Mouse (Mus musculus) thymus, postnatal 36 days (tissue): ENCODE measurements around the gene Map2k6.
"Not testable (repeated sequence)": the region's sequence is repeated elsewhere in the genome, so short reads cannot be mapped to it uniquely, and the experiment has no call there.

Experiments
- DNase-seq, 2 experiments: peaks; one replicate each; pipeline ENCODE4 v3.0.0; 2022; ENCODE audit warnings: mixed read lengths in 2 of 2

Gene Map2k6

DNA sequence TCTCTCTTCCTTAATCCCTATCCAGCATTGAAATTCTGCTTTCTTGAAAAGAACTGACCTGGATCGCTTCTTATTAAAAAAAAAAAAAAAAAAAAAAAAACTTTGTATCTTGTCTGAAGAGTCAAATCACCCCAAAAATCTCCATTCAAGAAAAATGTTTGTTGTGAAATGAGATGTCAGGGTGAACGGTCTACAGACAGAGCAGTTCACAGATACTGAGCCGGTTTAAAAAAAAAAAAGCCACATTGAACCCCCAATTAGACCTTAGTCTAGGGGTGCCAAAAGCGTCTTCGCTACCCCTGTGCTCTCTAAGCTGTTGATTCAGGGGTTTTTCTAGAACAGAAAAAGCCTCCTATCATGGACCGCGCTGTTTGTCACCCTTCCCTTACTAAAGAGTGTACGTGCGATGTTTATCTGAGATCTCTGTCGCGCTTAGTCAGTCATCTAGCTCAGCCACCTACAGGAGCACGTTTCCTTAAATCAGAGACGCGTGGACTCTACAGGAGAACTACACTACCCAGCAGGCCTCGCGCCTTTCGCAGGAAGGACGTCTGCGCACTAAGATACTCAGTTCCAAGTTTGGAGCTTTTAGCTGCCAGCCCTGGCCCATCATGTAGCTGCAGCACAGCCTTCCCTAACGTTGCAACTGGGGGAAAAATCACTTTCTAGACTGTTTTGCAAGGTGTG is at the start of gene Map2k6:
Gene Map2k6 (plus strand): TSS at position 570 of the 687 bp plus-strand sequence.
- peak; percentile 80 to 86 for DNase-seq

DNA sequence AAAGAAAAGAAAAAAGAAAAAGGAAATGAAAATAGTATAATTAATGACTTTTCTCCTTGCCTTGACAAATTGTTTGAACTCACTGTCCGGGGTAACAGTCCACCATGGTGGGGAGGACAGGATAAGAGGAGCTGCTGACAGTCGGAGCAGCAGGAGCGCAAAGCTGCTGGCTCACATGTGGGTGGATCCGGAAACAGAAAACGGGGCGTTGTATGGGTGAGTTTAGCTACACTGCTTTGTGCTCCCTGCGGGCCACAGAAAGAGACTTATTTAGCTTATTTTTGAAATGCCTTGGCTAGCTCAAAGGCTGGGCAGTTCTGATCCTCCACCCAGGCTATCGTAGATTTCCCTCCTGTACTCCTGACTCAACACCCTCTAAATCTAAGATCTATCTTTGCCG is 44.7 kb upstream of the Map2k6 start:
- no peak for DNase-seq

DNA sequence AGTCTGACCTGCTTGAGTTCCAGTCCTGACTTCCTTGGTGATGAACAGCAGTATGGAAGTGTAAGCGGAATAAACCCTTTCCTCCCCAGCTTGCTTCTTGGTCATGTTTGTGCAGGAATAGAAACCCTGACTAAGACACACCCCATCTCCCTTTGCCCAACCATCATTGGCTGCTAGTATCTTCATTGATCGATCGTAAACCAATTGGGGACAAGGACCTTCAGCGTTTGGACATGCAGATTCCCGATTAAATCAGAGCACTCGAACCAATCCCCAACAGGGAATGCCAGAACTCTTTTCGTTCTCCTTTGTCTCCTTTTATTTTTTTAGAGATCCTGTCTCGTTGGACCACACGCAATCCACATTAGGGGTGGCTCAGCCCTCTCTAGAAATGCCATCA is 43.8 kb upstream of the Map2k6 start:
- DNase-seq: not testable (repeated sequence)

DNA sequence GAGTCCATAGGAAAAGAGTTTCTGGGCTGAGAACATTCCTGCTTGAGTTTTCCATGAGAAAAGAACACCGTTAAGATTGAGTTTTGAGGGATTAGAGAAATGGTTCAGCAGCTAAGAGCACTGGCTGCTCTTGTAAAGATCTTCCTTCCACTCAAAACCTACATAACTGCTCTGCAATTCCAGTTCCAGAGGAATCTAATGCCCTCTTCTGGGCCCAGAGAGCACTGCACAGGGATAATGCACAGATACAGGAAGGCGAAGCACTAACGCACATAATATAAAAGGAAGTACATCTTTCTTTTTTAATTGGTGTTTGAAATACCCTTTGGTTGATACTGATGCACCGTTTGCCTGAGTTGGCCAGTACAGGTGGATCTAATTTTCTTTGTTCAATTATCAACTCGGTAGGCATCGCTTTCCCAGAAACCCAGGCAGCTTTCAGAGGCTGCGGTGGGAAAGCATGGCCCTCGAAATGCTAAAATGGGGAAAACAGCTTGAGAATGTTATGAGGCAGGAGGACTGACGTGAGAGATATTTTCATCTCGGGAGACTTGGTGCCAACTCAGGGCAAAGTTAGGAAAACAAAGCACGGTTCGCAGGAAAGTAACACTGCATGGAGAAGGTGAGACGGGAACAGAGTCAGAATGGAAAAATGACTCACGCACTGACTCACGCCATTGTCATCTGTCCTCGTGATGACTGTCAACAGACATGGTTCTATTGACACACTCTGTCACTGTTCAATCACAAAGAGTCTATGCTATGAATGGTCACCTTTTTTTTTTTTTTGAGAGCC is 41.0 kb upstream of the Map2k6 start:
- peak in 1 of 2 experiments; percentile 10 for DNase-seq

DNA sequence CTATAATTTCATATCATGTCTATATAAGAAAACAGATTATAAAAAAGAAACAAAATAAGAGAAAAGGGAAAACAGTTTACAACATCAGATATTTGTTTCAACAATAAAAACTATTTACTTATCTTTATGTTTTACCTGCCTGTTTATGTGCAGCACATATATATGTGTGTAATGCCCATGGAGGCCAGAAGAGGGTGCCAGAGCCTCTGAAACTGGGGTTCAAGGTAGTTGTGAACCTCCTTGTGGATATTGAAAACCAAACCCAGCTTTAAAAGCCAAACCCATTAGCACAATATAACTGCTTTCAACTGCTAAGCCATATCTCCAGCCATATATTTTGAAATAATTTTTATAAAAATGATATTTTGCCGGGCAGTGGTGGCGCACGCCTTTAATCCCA is 33.9 kb upstream of the Map2k6 start:
- peak; percentile 46 to 60 for DNase-seq

DNA sequence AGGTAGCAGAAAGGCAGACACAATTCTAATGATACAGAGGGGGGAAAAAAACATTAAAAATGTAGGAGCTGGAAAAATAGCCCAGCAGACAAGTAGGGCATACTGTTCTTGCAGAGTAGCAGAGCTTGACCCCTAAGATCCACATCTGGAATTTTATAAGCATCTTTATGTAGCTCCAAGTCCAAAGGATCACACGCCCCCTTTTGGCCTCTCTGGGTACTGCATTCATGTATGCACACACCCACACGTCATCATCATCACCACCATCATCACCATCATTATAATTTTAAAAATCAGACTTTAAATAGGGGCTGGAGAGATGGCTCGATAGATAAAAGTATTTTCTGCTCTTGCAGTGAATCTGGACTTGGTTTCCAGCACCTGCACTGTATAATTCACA is 32.0 kb upstream of the Map2k6 start:
- DNase-seq: no peak

DNA sequence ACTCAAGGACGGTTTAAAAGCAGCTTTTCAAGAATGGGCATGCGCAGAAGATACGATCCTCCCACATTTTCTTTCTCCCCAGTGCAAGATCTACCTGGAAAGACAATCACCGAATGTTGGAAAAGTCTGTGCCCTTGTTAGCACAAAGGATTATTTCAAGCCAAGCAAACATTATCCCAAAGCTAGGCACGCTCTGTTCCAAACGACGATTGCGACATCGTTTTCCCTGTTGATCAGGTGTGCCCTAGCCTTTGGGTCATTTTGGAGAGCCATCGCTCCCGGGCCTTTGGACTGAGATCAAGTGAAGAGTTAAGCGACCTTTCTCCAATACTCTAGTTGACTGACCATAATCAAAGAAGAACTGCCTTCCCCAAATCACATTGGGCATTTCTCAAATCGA is 31.3 kb upstream of the Map2k6 start:
- no peak for DNase-seq

DNA sequence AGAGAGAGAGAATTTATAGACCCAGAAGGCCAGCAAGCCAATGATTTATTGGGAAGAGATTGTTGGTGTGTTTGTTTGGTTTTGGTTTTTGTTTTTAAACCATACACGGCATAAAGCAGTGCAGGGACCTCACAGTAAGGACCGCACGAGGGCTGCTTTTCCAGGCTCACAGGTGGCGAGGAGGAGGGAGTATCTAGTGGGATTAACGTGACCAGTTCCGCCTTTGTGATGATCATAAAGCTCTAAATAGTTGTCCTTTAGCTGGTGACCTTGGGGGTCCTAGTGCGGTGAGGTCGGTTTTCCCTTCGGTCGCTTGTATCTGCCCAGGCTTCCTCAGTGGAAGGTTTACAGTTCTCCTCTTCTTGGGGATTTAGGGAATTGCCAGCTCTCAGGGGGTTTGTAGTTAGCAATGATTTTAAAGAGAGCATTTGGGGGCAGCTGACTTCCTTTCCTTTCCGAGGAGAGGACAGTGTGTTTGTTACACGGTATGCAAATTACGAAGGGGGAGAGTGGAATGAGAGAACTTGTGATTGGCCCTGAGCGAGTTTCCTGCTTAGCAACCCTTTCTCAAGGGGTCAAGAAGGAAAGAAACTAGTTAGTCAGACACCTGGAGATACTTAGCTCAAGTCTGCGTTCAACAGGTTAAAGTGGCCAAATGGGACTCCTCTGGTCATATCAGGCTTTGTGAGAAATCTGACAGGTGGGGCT is 29.5 kb upstream of the Map2k6 start:
- DNase-seq: no peak

DNA sequence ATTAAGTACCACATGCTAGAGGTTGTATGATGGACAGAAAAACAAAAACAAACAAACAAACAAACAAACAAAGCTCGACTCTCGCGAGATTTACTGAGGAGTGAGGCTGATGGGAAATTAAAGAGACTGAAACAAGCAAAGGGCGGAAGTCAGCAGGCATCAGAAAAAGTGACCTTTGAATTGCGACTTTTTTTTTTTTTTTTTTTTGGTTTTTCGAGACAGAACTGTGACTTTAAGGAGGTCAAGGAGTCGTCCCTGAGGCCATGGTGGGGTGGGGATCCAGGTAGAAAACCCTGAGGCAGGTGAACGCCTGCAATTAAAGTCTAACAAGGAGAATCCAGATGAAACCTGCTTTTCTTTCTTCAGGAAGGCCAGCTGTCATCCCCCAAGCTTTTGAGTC is 27.1 kb upstream of the Map2k6 start:
- no peak for DNase-seq

DNA sequence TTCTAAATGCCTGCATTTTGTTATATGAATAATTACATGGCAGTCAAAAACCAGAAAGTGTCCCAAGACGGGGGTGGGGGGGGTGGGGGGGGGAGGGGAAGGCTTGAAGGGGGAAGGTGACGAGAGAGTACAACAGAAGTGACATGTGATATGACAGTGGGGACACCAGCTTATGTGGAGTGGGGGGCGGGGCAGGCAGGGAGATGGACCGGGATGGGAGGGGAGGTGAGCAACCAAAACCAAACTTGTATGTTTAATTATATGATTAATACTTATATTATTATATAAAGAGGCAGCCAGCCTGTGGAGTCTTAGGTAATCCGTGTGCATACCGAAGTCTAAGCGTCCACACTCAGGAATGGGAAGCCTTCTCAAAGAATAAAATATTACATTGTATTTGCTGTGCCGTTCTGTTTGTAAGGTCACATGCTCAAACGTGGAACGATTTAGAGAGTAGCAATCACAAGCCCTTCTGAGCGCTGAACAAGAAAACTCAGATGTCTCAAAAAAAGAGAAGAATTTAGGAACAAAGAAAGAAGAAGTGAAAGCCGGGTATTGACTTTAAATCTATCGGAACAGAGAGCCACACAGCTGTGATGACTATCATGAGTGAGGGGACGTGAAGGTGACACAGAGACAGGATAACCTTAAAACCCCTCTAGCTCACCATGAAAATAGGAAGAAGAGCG is 26.5 kb upstream of the Map2k6 start:
- DNase-seq: no peak

DNA sequence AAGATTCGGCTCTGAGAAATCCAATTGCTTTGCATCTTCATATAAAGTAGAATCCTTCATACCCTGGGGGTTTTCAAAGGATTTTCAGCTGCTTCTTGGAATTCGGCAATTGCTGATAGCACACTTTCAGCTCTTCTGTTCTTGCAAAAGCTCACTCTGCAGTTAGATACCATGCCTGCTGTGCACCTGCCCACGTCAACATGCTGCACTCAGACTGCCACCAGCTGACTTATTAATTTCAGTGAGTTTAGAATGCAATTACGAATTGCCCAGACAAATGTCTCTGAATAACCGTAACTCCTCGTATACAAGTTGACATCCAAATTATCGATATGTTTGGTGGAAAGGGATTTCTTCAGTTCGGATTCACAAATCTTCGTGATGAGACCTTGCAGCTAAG is 24.9 kb upstream of the Map2k6 start:
- no peak for DNase-seq

DNA sequence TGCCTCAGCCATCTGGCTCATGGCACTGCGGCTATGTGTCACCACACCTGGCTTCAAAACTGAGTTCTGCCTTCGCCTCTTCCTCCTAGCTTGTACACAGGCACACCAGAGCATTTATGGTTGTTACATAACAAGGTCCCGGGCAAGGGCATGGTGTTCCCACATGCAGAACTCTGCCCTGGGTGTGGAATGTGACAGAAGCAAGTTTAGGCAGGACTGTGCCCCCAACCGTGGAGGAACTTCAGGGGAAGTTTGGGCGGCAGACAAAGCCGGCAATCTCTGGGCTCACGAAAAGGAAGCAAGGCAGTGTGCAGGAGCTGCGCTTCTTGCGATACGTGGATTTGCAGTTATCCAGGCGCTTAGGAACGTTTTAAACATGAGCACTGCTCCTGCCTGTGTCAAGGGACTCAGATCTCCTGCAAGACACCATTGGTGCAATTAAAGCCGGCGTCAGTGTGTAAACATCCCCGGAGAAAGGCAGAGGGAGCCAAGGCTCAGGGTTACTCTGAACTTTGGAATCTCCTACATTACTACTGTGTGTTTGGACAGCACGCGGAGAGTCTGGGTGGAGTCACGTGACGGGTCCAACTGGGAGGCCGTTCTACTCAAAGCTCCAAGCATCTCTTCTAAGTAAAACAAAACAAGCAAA is 19.1 kb upstream of the Map2k6 start:
- peak; percentile 11 to 13 for DNase-seq

DNA sequence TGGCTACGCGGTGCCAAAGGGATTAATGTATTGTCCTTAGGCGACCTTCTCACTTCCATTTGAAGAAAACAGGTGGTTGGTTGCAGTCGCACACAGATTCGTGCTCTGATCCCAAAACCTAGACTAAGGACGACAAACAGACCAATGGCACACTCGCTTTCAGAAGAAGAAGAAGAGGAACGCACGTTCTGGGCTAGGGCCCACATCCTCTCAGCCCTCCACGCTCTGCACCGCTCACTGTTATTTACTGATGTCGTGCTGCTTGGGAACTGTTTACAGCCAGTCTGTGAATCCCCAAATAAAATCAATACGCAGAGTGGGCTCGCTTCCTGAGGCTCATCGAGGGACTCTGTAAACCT is 18.6 kb upstream of the Map2k6 start:
- no peak for DNase-seq

DNA sequence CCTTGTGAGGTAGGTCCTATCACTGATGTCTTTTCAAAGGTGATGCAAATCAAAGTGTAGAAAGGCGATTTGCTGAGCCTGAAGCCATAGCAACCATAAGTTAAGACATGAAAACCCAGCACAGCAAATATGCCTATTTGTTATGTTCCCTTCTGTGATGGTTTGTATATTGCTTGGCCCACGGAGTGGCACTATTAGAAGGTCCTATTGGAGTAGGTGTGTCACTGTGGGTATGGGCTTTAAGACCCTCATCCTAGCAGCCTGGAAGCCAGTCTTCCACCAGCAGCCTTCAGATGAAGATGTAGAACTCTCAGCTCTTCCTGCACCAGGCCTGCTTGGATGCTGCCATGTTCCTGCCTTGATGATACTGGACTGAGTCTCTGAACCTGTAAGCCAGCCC is 13.4 kb upstream of the Map2k6 start:
- no peak for DNase-seq

DNA sequence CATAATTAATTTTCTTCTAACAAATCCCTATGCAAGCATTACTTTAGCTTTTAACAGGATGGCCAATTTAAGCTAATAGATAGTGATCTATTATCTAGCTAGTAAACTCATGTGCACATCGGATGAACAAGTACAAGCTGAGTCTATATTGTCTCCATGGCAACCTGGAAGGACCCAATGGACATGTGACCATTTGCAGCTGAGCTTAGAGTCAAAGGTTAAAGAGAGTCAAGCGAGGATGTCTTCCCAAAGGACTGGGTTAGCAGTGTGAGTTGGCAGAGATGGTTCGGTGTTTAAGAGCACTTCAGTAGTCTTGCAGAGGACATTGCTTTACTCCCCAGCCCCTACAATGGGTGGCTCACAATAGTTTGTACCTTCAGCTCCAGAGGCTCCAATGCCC is 6.2 kb upstream of the Map2k6 start:
- DNase-seq: no peak

DNA sequence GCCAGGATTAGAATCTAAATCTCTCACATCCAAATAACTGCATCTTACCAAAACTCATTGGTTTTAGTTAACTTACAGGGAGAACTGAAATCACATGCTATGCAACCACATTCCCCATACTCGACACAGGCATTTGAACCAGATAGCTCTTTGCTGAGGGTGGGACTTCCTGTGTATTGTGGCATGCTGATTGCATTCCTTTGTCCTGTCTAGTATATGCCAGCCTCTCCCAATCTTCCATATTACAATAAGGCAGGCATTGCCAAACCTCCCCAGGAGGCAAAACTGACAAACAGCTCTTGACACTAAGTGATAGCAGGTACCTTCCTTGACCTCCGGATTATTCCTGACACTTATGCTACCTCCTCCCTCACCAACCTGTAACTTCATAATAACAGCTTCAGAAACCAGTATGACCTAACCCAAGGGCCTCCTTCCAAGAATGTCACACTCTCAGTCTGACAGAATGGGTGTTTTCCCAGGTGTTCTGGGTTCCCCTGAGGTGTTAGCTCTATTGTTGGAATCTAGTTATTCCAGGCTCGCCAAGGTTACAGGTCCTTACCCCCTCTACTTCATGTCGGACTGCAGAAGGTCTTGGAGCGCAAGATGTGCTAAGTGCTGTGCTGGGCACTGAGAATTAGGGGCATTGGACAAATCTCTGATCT is 4.0 kb upstream of the Map2k6 start:
- no peak for DNase-seq

DNA sequence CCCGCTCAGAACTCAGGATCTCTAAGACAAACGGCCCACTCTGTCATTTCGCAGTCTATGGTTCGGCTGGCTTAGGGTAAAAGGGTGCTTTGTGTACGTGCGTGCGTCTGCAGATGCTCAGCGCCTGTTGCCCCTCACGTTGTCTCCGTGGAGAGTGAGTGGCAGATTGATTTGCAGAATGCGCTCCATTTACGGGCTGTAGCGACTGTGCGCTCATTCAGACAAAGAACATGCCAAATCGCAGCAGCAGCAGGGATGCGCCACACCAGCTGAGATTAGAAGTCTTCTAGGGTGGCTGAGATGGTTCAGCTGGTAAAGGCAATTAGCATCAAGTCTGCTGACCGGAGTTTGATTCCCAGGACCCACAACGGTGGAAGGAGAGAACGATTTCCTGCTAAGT is 2.8 kb upstream of the Map2k6 start:
- no peak for DNase-seq

DNA sequence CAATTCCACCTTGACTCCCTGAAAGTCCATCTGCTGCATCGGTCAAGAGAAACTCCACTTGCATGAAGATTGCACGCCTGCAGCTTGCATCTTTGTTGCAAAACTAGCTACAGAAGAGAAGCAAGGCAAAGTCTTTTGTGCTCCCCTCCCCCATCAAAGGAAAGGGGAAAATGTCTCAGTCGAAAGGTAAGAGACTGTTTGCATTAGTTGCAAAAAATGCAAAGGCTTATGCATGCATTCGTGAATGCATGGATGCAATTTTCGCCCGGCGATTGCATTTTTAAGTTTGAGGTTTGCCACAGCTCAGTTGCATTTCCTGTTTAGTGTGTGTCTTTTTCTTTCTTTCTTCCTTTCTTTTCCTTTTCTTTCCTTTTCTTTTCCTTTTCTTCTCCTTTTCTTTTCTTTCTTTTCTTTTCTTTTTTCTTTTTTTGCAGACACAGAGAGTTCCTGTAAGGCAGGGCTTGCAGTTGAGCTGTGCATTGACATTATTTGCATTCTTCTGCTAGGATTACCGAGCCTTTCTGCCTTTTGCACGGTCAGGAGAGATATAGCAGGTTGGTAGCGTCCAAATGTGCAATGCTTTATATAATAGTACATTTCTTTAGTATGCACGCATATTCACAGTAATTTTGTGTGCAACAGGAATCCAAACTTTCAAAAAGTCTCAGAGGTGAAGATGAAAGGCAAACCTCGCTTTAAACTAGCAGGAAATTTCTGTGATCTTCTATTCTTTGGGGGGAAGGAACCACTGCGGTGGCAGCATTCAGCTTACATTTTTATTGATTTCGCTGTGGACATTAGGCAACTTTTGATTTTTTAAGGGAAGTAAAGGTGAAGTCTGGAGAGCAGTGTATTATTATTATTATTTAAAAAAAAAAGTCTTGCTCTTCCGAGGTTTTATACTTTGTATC is 573 bp downstream of the Map2k6 start:
- no peak for DNase-seq

DNA sequence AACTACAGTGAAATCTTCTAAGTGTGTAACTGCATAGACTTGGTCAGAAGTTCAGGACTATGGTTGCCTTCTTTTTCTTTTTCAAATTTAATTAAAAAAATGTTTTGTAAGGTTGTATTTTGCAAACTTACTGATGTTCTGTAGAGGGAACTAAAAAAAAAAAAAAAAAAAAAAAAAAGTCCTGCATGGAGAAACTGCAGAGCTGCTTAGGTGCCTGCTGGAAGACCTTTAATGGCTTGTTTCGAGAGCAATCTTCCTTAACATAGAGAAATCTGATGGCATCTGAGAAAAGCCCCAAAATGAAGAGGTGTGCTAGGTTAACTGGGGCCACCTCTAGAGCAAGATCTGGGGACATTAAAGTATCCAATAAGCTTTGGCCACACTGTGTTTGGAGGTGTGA is 1.4 kb downstream of the Map2k6 start:
- DNase-seq: no peak

DNA sequence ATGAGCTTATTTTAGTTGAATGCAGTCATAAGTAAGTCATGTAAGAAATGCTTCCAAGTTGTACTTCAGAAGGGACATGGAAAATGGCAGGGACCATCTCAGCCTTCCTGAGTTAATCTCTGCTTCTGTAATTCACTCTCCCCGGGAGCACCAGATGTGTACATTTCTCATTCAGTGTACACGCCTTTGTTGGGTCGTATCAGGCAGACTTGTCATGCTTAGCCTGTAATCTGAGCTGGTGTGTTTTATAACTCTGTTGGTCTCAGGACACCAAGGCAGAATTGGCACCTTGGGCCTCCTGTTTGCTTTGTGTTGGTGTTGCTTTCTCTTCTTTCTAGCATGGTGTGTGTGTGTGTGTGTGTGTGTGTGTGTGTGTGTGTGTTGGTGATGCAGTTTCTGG is 3.7 kb downstream of the Map2k6 start:
- DNase-seq: no peak

DNA sequence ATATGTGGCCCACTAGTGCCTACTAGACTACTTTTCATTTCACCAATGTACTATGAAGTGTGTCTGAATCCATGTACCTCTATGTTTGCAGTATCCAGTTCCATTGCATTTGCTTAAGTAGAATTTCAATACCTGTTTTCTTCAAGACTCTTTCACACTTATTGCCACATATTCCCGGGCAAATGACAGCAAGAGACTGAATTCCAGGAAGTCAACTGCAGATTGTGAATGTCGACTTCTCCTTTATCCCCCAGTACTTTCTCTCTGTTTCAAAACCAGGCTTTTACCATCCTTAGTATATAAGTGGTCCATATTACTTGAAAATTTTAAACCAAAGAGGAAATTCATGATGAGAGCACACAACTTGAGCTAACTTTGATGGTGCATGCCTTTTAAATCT is 4.7 kb downstream of the Map2k6 start:
- DNase-seq: no peak
